Mouse (Mus musculus) stomach, embryonic 14.5 days (tissue): ENCODE measurements around the gene Pip5kl1. TPM values are rescaled to one million over a fixed set of nuclear protein-coding genes. Genes with fewer than 3 reads are reported as not detected.

ENCODE experiments used
- ATAC-seq: fragments of 200-750 bp; cut with Nextera tagmentation; 2 replicates; pipeline ENCODE4 v1.8.0; 2017; ENCODE audit warnings: low read depth, moderate TSS enrichment; ENCODE audit not compliant: insufficient number of reproducible peaks, insufficient read depth, low FRiP score
- H3K27ac ChIP-seq: fragments of 300-500 bp; sonication (generic); 2 replicates; pipeline ENCODE4 v1.5.1; 2014; ENCODE audit warnings: mild to moderate bottlenecking, low read length, moderate library complexity, mixed read lengths
- H3K27me3 ChIP-seq: fragments of 300-500 bp; sonication (generic); 2 replicates; pipeline ENCODE4 v1.6.1; 2014; ENCODE audit warnings: low read length, control low read depth, mixed read lengths; ENCODE audit not compliant: control insufficient read depth, insufficient read depth
- H3K36me3 ChIP-seq: fragments of 300-500 bp; sonication (generic); 2 replicates; pipeline ENCODE4 v1.6.1; 2014; ENCODE audit warnings: mild to moderate bottlenecking, control low read depth, low read length, moderate library complexity, mixed read lengths; ENCODE audit not compliant: control insufficient read depth, insufficient read depth
- H3K4me1 ChIP-seq: fragments of 300-500 bp; sonication (generic); 2 replicates; pipeline ENCODE4 v1.6.1; 2014; ENCODE audit warnings: low read length, control low read depth, mixed read lengths; ENCODE audit not compliant: control insufficient read depth, insufficient read depth
- H3K4me2 ChIP-seq: fragments of 300-500 bp; sonication (generic); replicated peaks from 2 replicates; pipeline ENCODE4 v1.6.1; 2014; ENCODE audit warnings: low read depth, low read length, control low read depth
- H3K4me3 ChIP-seq: fragments of 300-500 bp; sonication (generic); 2 replicates; pipeline ENCODE4 v1.5.1; 2014; ENCODE audit warnings: low read depth, low read length, control low read depth
- H3K9ac ChIP-seq: fragments of 300-500 bp; sonication (generic); replicated peaks from 2 replicates; pipeline ENCODE4 v1.6.1; 2014; ENCODE audit warnings: low read depth, mild to moderate bottlenecking, control low read depth, low read length, moderate library complexity, mixed read lengths
- H3K9me3 ChIP-seq: fragments of 300-500 bp; sonication (generic); 2 replicates; pipeline ENCODE4 v1.6.1; 2016; ENCODE audit warnings: low read depth, low read length, control low read depth; ENCODE audit not compliant: control insufficient read depth
- WGBS: fragments of 180-500 bp; shearing (Covaris S2); extraction: QIAGEN DNeasy Blood & Tissue Kit; methylation state at CpG from one replicate; pipeline ENCODE4 v1.1.7; 2014; 5-methylcytosine and 5-hydroxymethylcytosine counted together
- polyA plus RNA-seq: library from polyadenylated mRNA; unstranded; fragments of >200 nt; fragmentation: Nextera tagmentation; extraction: Ambion mirVana; gene quantifications from 2 replicates; pipeline ENCODE4 v1.2.1, GENCODE M21; 2014

Gene Pip5kl1
- polyA plus RNA-seq, 1 experiment from 2014 or later, result 1.4 TPM

GRCm38 (mm10) chr2:32607262-32607947, 32.8 kb downstream of the Pip5kl1 start:
- Histone ChIP-seq H3K4me1 (peaks cover 23% of the 10 kb centered on the region; the same call in 1 of the 2 replicates), H3K9ac (peak overlapping the region; percentile 61), H3K27me3 (no peaks in the 10 kb centered on the region), H3K4me2 (peak overlapping the region; percentile 87), H3K4me3 (peak overlapping the region; percentile 80), H3K36me3 (no peaks in the 10 kb centered on the region), H3K27ac (peak overlapping the region; percentile 28; the same call in 1 of the 2 replicates), H3K9me3 (no peaks in the 10 kb centered on the region)
- WGBS, result 5% methylated on average over 33 of the region's 34 CpGs
- ATAC-seq, result peak; percentile 21; the same call in 1 of the 2 replicates

GRCm38 (mm10) chr2:32608141-32608777, 33.7 kb downstream of the Pip5kl1 start:
- H3K4me2 ChIP-seq, result peak overlapping the region; percentile 87

GRCm38 (mm10) chr2:32608778-32609435, 34.3 kb downstream of the Pip5kl1 start:
- H3K9ac ChIP-seq, result no peak overlapping the region
- no peaks in the 10 kb centered on the region for H3K9me3 ChIP-seq
- peak overlapping the region; percentile 28; the same call in 1 of the 2 replicates for H3K27ac ChIP-seq
- peaks cover 20% of the 10 kb centered on the region; the same call in 1 of the 2 replicates for H3K4me1 ChIP-seq
- no peaks in the 10 kb centered on the region for H3K27me3 ChIP-seq
- peak overlapping the region; percentile 80 for H3K4me3 ChIP-seq
- H3K36me3 ChIP-seq, result no peaks in the 10 kb centered on the region
- no peak for ATAC-seq
- H3K4me2 ChIP-seq, result peak overlapping the region; percentile 87
- WGBS, result 53% methylated on average over 18 of the region's 18 CpGs

More at GRCm38 (mm10) chr2:32608141-32608777, 33.7 kb downstream of the Pip5kl1 start:
- WGBS, result 6% methylated on average over 25 of the region's 25 CpGs
- peak overlapping the region; percentile 28; the same call in 1 of the 2 replicates for H3K27ac ChIP-seq
- no peaks in the 10 kb centered on the region for H3K27me3 ChIP-seq
- H3K4me3 ChIP-seq, result peak overlapping the region; percentile 80
- no peaks in the 10 kb centered on the region for H3K36me3 ChIP-seq
- H3K9me3 ChIP-seq, result no peaks in the 10 kb centered on the region
- no peak overlapping the region for H3K9ac ChIP-seq
- H3K4me1 ChIP-seq, result peaks cover 20% of the 10 kb centered on the region; the same call in 1 of the 2 replicates
- ATAC-seq, result peak; percentile 44

GRCm38 (mm10) chr2:32610610-32611229, 36.1 kb downstream of the Pip5kl1 start:
- no peak for ATAC-seq
- no peak overlapping the region for H3K9ac ChIP-seq
- peak overlapping the region; percentile 32 for H3K4me3 ChIP-seq
- peak overlapping the region; percentile 39; the same call in 1 of the 2 replicates for H3K27ac ChIP-seq
- no peaks in the 10 kb centered on the region; the same call in 1 of the 2 replicates for H3K36me3 ChIP-seq
- 13% methylated on average over 23 of the region's 23 CpGs for WGBS
- H3K27me3 ChIP-seq, result no peaks in the 10 kb centered on the region
- H3K4me2 ChIP-seq, result peak overlapping the region; percentile 50
- peaks cover 20% of the 10 kb centered on the region; the same call in 1 of the 2 replicates for H3K4me1 ChIP-seq
- H3K9me3 ChIP-seq, result no peaks in the 10 kb centered on the region

GRCm38 (mm10) chr2:32612274-32612673, 37.7 kb downstream of the Pip5kl1 start:
- no peak for ATAC-seq
- Histone ChIP-seq H3K27me3 (no peaks in the 10 kb centered on the region), H3K4me1 (peaks cover 20% of the 10 kb centered on the region; the same call in 1 of the 2 replicates), H3K9me3 (no peaks in the 10 kb centered on the region), H3K4me2 (no peak overlapping the region), H3K36me3 (no peaks in the 10 kb centered on the region; the same call in 1 of the 2 replicates), H3K9ac (no peak overlapping the region), H3K27ac (no peak overlapping the region), H3K4me3 (no peak overlapping the region)
- WGBS, result 71% methylated on average over 26 of the region's 26 CpGs

- no peak for ATAC-seq
- Histone ChIP-seq H3K36me3 (no peaks in the 10 kb centered on the region; the same call in 1 of the 2 replicates), H3K27ac (no peak overlapping the region), H3K9me3 (no peaks in the 10 kb centered on the region), H3K4me2 (no peak overlapping the region), H3K27me3 (no peaks in the 10 kb centered on the region), H3K4me1 (peaks cover 27% of the 10 kb centered on the region; the same call in 1 of the 2 replicates), H3K4me3 (no peak overlapping the region), H3K9ac (no peak overlapping the region)
- 93% methylated on average over 1 of the region's 1 CpGs for WGBS
Observed at GRCm38 (mm10) chr2:32617109-32617508, 42.5 kb downstream of the Pip5kl1 start.

GRCm38 (mm10) chr2:32617601-32618000, 43.0 kb downstream of the Pip5kl1 start:
- ATAC-seq, result no peak
- H3K4me3 ChIP-seq, result no peak overlapping the region
- 92% methylated on average over 4 of the region's 4 CpGs for WGBS
- no peak overlapping the region for H3K4me2 ChIP-seq
- peaks cover 27% of the 10 kb centered on the region; the same call in 1 of the 2 replicates for H3K4me1 ChIP-seq
- no peak overlapping the region for H3K27ac ChIP-seq
- H3K9me3 ChIP-seq, result no peaks in the 10 kb centered on the region
- H3K27me3 ChIP-seq, result no peaks in the 10 kb centered on the region
- no peaks in the 10 kb centered on the region; the same call in 1 of the 2 replicates for H3K36me3 ChIP-seq
- H3K9ac ChIP-seq, result no peak overlapping the region

GRCm38 (mm10) chr2:32618051-32618450, 43.5 kb downstream of the Pip5kl1 start:
- H3K4me1 ChIP-seq, result peaks cover 27% of the 10 kb centered on the region; the same call in 1 of the 2 replicates
- no peak overlapping the region for H3K4me2 ChIP-seq
- no peaks in the 10 kb centered on the region for H3K27me3 ChIP-seq
- no peak overlapping the region for H3K9ac ChIP-seq
- no peaks in the 10 kb centered on the region for H3K9me3 ChIP-seq
- no peaks in the 10 kb centered on the region; the same call in 1 of the 2 replicates for H3K36me3 ChIP-seq
- no peak overlapping the region for H3K27ac ChIP-seq
- no peak for ATAC-seq
- H3K4me3 ChIP-seq, result no peak overlapping the region
- 81% methylated on average over 9 of the region's 9 CpGs for WGBS
